Mouse (Mus musculus) kidney, adult 10 weeks (tissue): ENCODE results near the gene Slc16a9. TPM values are rescaled to one million over a fixed set of nuclear protein-coding genes. Genes with fewer than 3 reads are reported as not detected.

ENCODE experiments used
- polyA plus RNA-seq: library from polyadenylated mRNA; stranded (reverse); fragments of 350-450 nt; fragmentation: Illumina TruSeq; extraction: RNeasy Lipid Tissue Mini Kit (QIAGEN cat#74804); gene quantifications from one replicate; pipeline ENCODE4 v1.2.3, GENCODE M21; 2014; ENCODE audit warnings: low read depth, low replicate concordance

Slc16a9 gene
- 76.3 TPM for polyA plus RNA-seq

DNA sequence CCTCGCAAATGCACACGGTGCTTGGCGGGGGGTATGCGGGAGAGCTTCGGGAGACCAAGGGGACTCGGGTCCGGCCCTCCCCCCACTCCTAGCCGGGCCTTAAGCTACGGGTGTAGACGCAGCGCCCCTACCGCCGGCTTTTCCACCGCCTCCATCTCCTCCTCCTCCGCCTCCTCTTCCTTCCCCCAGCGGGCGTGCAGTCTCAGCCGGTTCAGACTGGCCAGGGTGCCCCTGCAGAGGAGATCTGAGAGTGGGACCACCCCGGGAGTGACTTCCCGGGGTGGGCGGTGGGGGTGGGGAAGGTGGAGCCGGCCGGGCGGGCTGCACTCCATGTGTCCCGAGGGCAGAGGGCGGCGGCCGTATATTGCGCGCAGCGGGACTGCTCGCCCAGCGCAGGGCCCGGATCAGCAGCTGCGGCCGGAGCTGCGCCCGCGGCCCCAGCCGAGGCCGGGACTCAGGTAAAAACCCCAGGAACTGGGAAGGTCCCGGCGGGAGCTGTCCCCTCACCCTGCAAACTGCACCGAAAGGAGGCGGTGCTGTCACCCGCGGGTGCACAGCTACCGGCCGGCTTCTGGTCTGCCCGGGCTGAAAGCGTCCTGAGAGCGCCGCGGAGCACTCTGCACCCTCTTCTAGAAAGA, at the start of gene Slc16a9:
Gene Slc16a9 (plus strand): TSS at position 180 of the 638 bp plus-strand sequence.

DNA sequence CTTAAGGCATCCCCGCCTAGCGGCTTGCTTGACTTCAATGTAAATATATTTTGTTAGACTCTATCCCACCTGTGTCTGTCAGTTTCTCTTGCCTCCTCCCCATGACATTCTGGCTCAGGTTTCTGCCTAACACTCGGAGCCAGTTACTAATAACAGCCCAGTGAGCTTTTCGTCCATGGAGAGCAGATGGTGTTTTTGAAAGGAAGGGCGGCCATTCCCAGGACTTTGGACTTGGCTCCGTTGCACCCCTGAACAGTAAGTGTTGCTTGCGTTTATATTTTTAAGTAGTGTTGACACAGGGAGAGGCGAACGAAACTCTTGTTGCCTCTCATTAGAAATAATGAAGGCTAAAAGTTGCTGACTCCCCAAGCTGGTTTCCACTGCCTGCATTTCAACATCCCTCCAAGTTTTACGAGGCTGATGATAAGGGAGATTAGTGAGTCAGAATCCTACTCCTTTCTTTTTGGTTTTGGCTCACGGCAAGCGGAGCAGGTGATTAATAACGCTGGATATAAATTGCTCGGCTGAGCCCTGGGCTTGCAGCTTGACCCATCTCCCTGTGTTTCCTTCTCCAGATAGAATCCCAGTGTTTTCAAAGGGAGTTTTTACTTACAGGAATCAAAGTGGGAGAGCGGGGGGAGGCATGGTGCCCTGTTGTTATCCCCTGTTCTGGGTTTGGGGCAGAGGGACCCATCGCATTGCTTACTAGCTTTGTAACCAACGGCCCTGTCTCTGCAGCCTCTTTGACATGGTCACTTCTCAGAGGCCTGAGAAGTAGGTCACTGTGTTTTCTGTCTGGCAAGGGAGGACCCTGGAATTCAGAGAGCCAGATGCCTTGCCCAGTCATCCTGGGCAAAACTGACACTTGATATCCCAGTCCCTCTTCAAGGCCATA, 40.1 kb upstream of the Slc16a9 start, which contains the start of gene Mrln:
Gene Mrln (plus strand): TSS at position 160 of the 895 bp plus-strand sequence.

Other genes starting within 250 kb of the Slc16a9 start
- 33.3 TPM for gene Ccdc6, start 148.0 kb upstream of the Slc16a9 start, polyA plus RNA-seq
- not detected for gene Mrln, start 40.4 kb upstream of the Slc16a9 start, polyA plus RNA-seq
- 8.4 TPM for gene Fam13c, start 195.4 kb downstream of the Slc16a9 start, polyA plus RNA-seq